Mouse (Mus musculus): ENCODE data around the gene Glb1l2. TPM values are rescaled to one million over a fixed set of nuclear protein-coding genes. Genes with fewer than 3 reads are reported as not detected.

The Glb1l2 gene
- total RNA-seq, 2 experiments from 2014 or later, result 0.65 to 1.4 TPM

- no peak for DNase-seq
These were observed 72.9 kb downstream of the Glb1l2 start, which contains the start of gene B3gat1 for GRCm38 (mm10) chr9:26733206-26733891. Gene B3gat1, plus strand, starts transcription at chr9:26733728.

DNA sequence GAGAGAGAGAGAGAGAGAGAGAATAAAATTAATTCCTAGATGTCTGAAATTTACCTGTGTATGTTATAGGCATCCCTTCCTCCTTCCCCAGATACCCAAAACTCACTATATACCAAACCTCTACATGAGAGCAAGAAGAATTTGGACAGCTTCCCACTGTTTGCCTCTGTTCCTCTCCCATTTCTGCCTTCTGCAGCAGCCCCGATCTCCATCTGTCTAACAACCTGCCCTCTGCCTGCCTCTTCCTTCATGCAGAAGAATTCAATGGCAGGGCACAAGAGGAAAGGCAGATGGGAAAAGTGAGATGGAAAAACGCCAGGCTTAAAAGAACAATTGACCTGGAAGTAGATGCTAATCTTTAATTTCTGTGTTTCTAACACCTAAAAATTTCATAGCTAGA lies 77.7 kb downstream of the Glb1l2 start:
- DNase-seq, result no peak

- peak in 1 of 2 experiments; percentile 15 for DNase-seq
These were observed 78.8 kb downstream of the Glb1l2 start for GRCm38 (mm10) chr9:26727445-26727844.

DNA sequence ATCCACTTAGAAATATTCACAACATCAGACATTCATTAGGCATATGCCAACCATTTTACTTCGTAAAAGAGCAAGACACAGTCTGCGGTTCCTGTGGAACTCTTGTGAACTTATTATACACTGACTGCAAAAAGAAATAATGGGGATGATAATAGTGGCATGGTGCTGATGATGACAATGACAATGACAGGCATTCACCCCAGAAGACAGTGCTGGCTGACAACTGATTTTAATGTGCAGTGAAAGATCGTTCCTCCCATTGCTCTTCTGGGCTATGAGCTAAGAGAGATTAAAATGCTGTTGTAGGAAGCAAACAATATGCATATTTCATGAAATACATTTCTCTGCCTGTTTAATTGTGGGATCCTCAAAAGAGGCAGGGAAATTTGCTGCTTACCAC lies 80.6 kb downstream of the Glb1l2 start:
- no peak for DNase-seq

- no peak for DNase-seq
These were observed 84.5 kb downstream of the Glb1l2 start for GRCm38 (mm10) chr9:26721771-26722170.

- no peak for DNase-seq
These were observed 87.9 kb downstream of the Glb1l2 start for GRCm38 (mm10) chr9:26718388-26718787.

Other genes with a start within 250 kb of the Glb1l2 start
- gene B3gat1, start 72.7 kb downstream of the Glb1l2 start, total RNA-seq (2021), result not detected
- gene Glb1l3, start 54.4 kb upstream of the Glb1l2 start, total RNA-seq (2021), result not detected
- not detected for gene Gm1110, start 116.6 kb upstream of the Glb1l2 start, total RNA-seq (2021)
- 10 to 100 TPM; 53.4 to 61.9 TPM for gene Acad8, start 193.1 kb upstream of the Glb1l2 start, total RNA-seq (2021)
- 10 to 100 TPM; 24.6 to 27.7 TPM for gene Thyn1, start 193.2 kb upstream of the Glb1l2 start, total RNA-seq (2021)
- gene Vps26b, start 223.6 kb upstream of the Glb1l2 start, total RNA-seq (2021), result 10 to 100 TPM; 27.8 to 28.5 TPM
- 10 to 100 TPM in 1 of 2 experiments, 1 to 10 TPM in 1; 8.9 to 11.3 TPM for gene Ncapd3, start 223.7 kb upstream of the Glb1l2 start, total RNA-seq (2021)